Mouse (Mus musculus): Measurements from ENCODE around the gene Stxbp1. TPM values are rescaled to one million over a fixed set of nuclear protein-coding genes. Genes with fewer than 3 reads are reported as not detected.

Gene Stxbp1
- polyA plus RNA-seq, 1 experiment = 3.2 TPM

- TF ChIP-seq CTCF (IDR thresholded peaks at IDR 0.05; ENCODE audit: control insufficient read depth, insufficient read depth, low read length) = no peak
- TF ChIP-seq POLR2A (IDR thresholded peaks at IDR 0.05; ENCODE audit: borderline replicate concordance, control insufficient read depth, low read depth, low read length) = no peak
- 73% methylated on average over 4 of the region's 4 CpGs for WGBS
- H3K4me1 ChIP-seq (ENCODE audit: control insufficient read depth, insufficient read depth, low read length) = no peaks in the 10 kb centered on the region
- H3K4me3 ChIP-seq (replicated peaks; ENCODE audit: control insufficient read depth, low read depth, low read length) = no peak within 1 kb of the TSS
- H3K27ac ChIP-seq (ENCODE audit: control insufficient read depth, insufficient read depth, low read depth, low read length, poor library complexity) = no peak within 1 kb of the TSS
These were observed 62.9 kb downstream of the Stxbp1 start, which contains the start of gene Cfap157 for GRCm38 (mm10) chr2:32784048-32784681. Cfap157 (minus strand) TSS chr2:32784428.

GRCm38 (mm10) chr2:32781710-32782109, 65.3 kb downstream of the Stxbp1 start:
- Histone ChIP-seq H3K4me3 (replicated peaks; ENCODE audit: control insufficient read depth, low read depth, low read length) (no peak overlapping the region), H3K4me1 (ENCODE audit: control insufficient read depth, insufficient read depth, low read length) (no peaks in the 10 kb centered on the region), H3K27ac (ENCODE audit: control insufficient read depth, insufficient read depth, low read depth, low read length, poor library complexity) (no peak overlapping the region)
- no peak for TF ChIP-seq POLR2A (IDR thresholded peaks at IDR 0.05; ENCODE audit: borderline replicate concordance, control insufficient read depth, low read depth, low read length)
- no peak for TF ChIP-seq CTCF (IDR thresholded peaks at IDR 0.05; ENCODE audit: control insufficient read depth, insufficient read depth, low read length)
- 80% methylated on average over 6 of the region's 6 CpGs for WGBS

DNA sequence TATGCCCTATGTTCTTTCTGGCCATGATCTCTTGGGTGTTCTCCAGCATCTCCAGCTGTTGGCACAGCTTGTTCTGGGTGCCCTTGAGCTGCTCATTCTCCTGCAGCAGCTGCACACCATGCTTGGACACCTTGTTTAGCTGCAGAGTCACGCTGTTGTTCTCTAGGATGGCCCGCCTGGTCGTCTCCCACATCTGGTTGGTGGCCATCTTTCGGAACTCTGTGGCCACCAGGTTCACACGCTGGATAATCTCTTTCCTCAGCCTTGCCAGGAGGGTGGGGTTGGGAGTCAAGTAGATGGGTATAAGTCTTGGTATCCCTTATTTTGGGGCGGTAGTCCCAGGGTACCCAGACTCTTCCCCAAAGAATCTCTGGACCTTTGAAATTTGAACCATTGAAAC, 67.3 kb downstream of the Stxbp1 start:
- Histone ChIP-seq H3K27ac (ENCODE audit: control insufficient read depth, insufficient read depth, low read depth, low read length, poor library complexity) (no peak overlapping the region), H3K4me1 (ENCODE audit: control insufficient read depth, insufficient read depth, low read length) (no peaks in the 10 kb centered on the region), H3K4me3 (replicated peaks; ENCODE audit: control insufficient read depth, low read depth, low read length) (no peak overlapping the region)
- WGBS = 87% methylated on average over 6 of the region's 6 CpGs
- TF ChIP-seq POLR2A (IDR thresholded peaks at IDR 0.05; ENCODE audit: borderline replicate concordance, control insufficient read depth, low read depth, low read length) = no peak
- no peak for TF ChIP-seq CTCF (IDR thresholded peaks at IDR 0.05; ENCODE audit: control insufficient read depth, insufficient read depth, low read length)

- Histone ChIP-seq H3K4me1 (ENCODE audit: control insufficient read depth, insufficient read depth, low read length) (no peaks in the 10 kb centered on the region), H3K4me3 (replicated peaks; ENCODE audit: control insufficient read depth, low read depth, low read length) (no peak overlapping the region), H3K27ac (ENCODE audit: control insufficient read depth, insufficient read depth, low read depth, low read length, poor library complexity) (no peak overlapping the region)
- TF ChIP-seq CTCF (IDR thresholded peaks at IDR 0.05; ENCODE audit: control insufficient read depth, insufficient read depth, low read length) = peak; percentile 80
- TF ChIP-seq POLR2A (IDR thresholded peaks at IDR 0.05; ENCODE audit: borderline replicate concordance, control insufficient read depth, low read depth, low read length) = no peak
- 16% methylated on average over 8 of the region's 8 CpGs for WGBS
These were observed 67.9 kb downstream of the Stxbp1 start for GRCm38 (mm10) chr2:32779131-32779530.

DNA sequence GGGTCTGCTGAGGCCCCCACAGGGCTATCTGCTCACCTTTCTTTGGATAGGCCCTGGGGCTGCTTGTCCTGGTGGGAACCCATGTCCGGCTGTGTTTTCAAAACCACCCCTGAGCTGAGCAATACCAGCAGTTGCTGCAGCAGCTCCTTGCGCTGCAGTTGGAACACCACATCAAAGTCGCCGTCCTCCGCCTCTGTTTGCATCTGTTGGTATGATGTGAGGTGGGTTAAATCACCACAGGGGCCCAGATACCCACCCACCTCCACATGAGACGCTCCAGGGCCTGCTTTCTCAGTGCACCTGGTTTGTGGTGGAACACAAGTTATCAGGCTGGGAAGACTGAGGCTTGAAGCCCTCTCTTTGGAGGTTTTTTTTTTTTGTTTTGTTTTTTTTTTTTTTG, 69.0 kb downstream of the Stxbp1 start:
- WGBS = 89% methylated on average over 6 of the region's 6 CpGs
- H3K4me1 ChIP-seq (ENCODE audit: control insufficient read depth, insufficient read depth, low read length) = no peaks in the 10 kb centered on the region
- TF ChIP-seq CTCF (IDR thresholded peaks at IDR 0.05; ENCODE audit: control insufficient read depth, insufficient read depth, low read length) = no peak
- no peak overlapping the region for H3K4me3 ChIP-seq (replicated peaks; ENCODE audit: control insufficient read depth, low read depth, low read length)
- H3K27ac ChIP-seq (ENCODE audit: control insufficient read depth, insufficient read depth, low read depth, low read length, poor library complexity) = no peak overlapping the region

GRCm38 (mm10) chr2:32776192-32776591, 70.9 kb downstream of the Stxbp1 start:
- no peaks in the 10 kb centered on the region for H3K4me1 ChIP-seq (ENCODE audit: control insufficient read depth, insufficient read depth, low read length)
- TF ChIP-seq POLR2A (IDR thresholded peaks at IDR 0.05; ENCODE audit: borderline replicate concordance, control insufficient read depth, low read depth, low read length) = no peak
- no peak for TF ChIP-seq CTCF (IDR thresholded peaks at IDR 0.05; ENCODE audit: control insufficient read depth, insufficient read depth, low read length)

DNA sequence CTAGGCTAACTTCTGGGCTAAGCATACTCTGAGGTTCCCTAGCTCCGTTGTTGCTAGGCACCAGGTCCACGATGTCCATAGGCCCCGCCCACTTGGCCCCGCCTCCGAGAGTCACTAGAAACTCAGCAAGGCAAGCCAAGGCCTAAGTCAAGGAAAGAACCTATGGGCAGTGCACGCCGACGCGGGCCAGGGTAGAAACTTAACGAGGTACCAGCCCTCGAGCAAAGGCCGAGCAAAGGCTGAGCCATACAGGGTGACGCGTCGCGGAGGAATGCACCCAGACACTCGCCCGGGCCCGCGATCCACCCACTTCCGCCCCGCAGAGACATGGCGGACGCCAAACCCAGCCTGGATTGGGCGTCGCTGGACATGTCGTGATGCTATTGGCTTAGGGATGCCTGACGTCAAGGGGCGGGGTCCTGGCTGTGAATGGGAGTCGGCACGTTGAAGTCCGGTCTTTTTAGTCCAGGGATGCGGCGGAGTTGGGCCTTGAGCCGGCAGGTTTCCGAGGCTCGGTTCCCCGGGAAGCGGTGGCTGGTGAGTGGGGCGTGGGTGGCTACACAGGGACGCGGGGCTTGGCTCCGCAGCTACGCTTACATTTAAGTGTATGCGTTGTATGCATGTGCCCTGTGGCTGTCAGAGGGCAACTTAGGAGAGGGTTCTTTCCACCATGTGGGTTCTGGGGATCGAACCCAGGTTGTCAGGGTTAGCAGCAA, 71.5 kb downstream of the Stxbp1 start, which contains the start of the genes Ttc16 and Ptrh1:
Gene Ttc16 (minus strand): TSS at position 275 of the 716 bp plus-strand sequence.
Gene Ptrh1 (plus strand): TSS at position 428 of the 716 bp plus-strand sequence.
- TF ChIP-seq POLR2A (IDR thresholded peaks at IDR 0.05; ENCODE audit: borderline replicate concordance, control insufficient read depth, low read depth, low read length) (peak; percentile 25; the same call in 1 of the 2 replicates), CTCF (IDR thresholded peaks at IDR 0.05; ENCODE audit: control insufficient read depth, insufficient read depth, low read length) (no peak)
- WGBS = under 1% methylated on average over 46 of the region's 46 CpGs
- Histone ChIP-seq H3K4me3 (replicated peaks; ENCODE audit: control insufficient read depth, low read depth, low read length) (peak within 1 kb of the TSS; percentile 84), H3K4me1 (ENCODE audit: control insufficient read depth, insufficient read depth, low read length) (no peaks in the 10 kb centered on the region), H3K27ac (ENCODE audit: control insufficient read depth, insufficient read depth, low read depth, low read length, poor library complexity) (peak within 1 kb of the TSS; percentile 7; the same call in 1 of the 2 replicates)

More at GRCm38 (mm10) chr2:32776192-32776591, 70.9 kb downstream of the Stxbp1 start:
- Histone ChIP-seq H3K27ac (ENCODE audit: control insufficient read depth, insufficient read depth, low read depth, low read length, poor library complexity) (no peak overlapping the region), H3K4me3 (replicated peaks; ENCODE audit: control insufficient read depth, low read depth, low read length) (no peak overlapping the region)
- 43% methylated on average over 22 of the region's 22 CpGs for WGBS

DNA sequence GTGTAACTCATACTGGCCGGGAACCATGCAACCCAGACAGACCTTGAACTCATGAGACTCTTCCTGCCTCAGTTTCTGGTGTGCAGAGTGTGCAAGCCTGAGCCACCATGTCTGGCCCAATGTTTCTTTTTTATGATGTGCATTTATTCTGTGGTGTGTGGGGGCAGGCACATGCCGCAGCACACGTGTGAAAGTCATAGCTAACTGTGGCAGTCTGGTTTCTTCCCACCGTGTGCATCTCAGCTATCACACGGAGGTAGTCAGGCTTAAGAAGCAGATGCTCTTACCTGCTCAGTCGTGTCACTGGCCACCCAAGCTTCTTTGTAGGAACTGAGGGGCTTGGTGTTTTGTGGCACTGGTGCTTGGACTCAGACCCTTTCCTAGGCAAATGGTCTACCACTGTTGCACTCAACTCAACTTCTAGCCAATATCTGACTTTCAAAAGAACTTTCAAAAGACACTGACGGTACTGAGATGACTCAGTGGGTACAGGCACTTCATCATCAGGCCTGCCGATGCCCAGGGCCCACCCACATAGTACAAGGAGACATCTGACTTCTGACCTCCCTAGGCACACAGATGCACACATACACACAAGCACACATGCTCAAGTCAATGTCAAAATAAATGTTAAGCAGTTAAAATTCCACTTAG, 74.3 kb downstream of the Stxbp1 start:
- Histone ChIP-seq H3K27ac (ENCODE audit: control insufficient read depth, insufficient read depth, low read depth, low read length, poor library complexity) (no peak overlapping the region), H3K4me3 (replicated peaks; ENCODE audit: control insufficient read depth, low read depth, low read length) (no peak overlapping the region), H3K4me1 (ENCODE audit: control insufficient read depth, insufficient read depth, low read length) (no peaks in the 10 kb centered on the region)
- no peak for TF ChIP-seq CTCF (IDR thresholded peaks at IDR 0.05; ENCODE audit: control insufficient read depth, insufficient read depth, low read length)
- no peak for TF ChIP-seq POLR2A (IDR thresholded peaks at IDR 0.05; ENCODE audit: borderline replicate concordance, control insufficient read depth, low read depth, low read length)
- WGBS = 86% methylated on average over 8 of the region's 8 CpGs
